Comparison of ENCODE assay signal across 7 mouse cellular contexts in the genomic region with DNA sequence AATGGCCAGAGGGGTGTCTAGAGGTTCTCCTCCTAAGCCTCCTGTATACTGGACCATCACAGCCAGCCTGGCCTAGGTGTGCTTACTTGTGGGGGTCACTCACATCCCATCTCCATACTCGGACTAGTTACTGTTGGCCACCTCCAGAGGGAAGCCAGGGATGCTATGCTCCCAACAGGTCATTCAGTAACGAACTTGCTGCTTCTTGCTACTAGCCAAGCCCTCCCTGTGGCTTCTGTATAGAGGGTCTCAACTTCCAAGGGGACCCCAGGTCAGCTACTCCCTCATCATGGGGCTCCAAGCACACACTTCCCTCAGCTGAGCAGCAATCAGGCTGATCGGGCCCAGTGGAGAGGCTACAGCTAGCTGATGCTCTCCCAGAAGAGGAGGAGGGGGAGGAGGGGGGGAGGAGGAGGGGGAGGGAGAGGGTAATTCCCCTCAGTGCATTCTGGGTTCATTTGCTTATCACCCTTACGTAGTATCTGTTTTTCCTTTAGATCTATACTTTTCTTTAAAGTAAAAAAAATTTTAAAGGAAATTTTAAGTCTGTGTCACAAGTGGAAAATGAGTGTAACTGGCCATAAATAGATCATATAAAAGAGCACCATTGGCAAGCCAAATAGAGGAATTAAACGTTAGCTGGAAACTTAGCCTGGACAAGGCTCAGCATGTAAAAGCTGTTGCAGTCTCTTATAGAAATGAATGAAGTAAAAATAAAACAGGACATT. TPM values are rescaled to one million over a fixed set of nuclear protein-coding genes. Genes with fewer than 3 reads are reported as not detected.
A peak's percentile ranks its signal among the peaks of the same experiment; 100 is the strongest.
DNase-seq lines count a peak whose midpoint lies in the region; ATAC-seq and TF ChIP-seq lines count a peak whose summit lies in the region.

No protein-coding gene starts in this region.

- TF ChIP-seq POLR2A in kidney, adult 2 months (IDR thresholded peaks at IDR 0.05; ENCODE audit: low read depth, low read length): no peak
- no peak for TF ChIP-seq POLR2A in MEL (IDR thresholded peaks at IDR 0.05; ENCODE audit: control insufficient read depth in 1 of 2, insufficient read depth in 1 of 2, low read depth in 1 of 2, low read length in 2 of 2, poor library complexity in 1 of 2)
- no peak for TF ChIP-seq POLR2A in thymus, adult 2 months (IDR thresholded peaks at IDR 0.05; ENCODE audit: control insufficient read depth, extremely low read depth, insufficient read depth, low read length, poor library complexity)

- TF ChIP-seq RAD21 in MEL (IDR thresholded peaks at IDR 0.05; ENCODE audit: low read depth, low read length): no peak

- no peak for DNase-seq in kidney, postnatal 0 days (ENCODE audit: low spot score)
- DNase-seq in kidney, adult 2 months: no peak
- DNase-seq in MEL (ENCODE audit: low read depth, low spot score): peak; percentile 52
- DNase-seq in thymus, adult 2 months: no peak
- no peak for DNase-seq in left cerebral cortex, adult 11 months (ENCODE audit: low spot score)

- no peaks in the 10 kb centered on the region for H3K9me3 ChIP-seq in kidney, postnatal 0 days (replicated peaks; ENCODE audit: low read length)
- no peaks in the 10 kb centered on the region for H3K9me3 ChIP-seq in MEL (replicated peaks; ENCODE audit: insufficient read depth, low read length)
- H3K9me3 ChIP-seq in embryonic facial prominence, embryonic 12.5 days: no peaks in the 10 kb centered on the region
- no peaks in the 10 kb centered on the region for H3K9me3 ChIP-seq in liver, embryonic 16.5 days (replicated peaks; ENCODE audit: control insufficient read depth, low read length)

- 38% methylated on average over 5 of the region's 5 CpGs for WGBS in kidney, postnatal 0 days
- 42% methylated on average over 5 of the region's 5 CpGs for WGBS in kidney, adult 2 months
- WGBS in embryonic facial prominence, embryonic 12.5 days: 47% methylated on average over 5 of the region's 5 CpGs
- WGBS in liver, embryonic 16.5 days (ENCODE audit: insufficient replicate concordance): 37% methylated on average over 5 of the region's 5 CpGs
- WGBS in thymus, adult 2 months: 59% methylated on average over 5 of the region's 5 CpGs

- no peaks in the 10 kb centered on the region for H3K36me3 ChIP-seq in kidney, postnatal 0 days (ENCODE audit: insufficient read depth, low read length)
- H3K36me3 ChIP-seq in kidney, adult 2 months (ENCODE audit: control insufficient read depth, insufficient read depth, low read length): no peaks in the 10 kb centered on the region
- peaks cover 0 to 23% of the 10 kb centered on the region in 2 experiments; a peak in 2 of 4 replicates for H3K36me3 ChIP-seq in MEL (ENCODE audit: control insufficient read depth in 1 of 2, insufficient read depth in 2 of 2, low read length in 2 of 2)
- no peaks in the 10 kb centered on the region for H3K36me3 ChIP-seq in embryonic facial prominence, embryonic 12.5 days
- no peaks in the 10 kb centered on the region for H3K36me3 ChIP-seq in liver, embryonic 16.5 days (ENCODE audit: control insufficient read depth, insufficient read depth)
- no peaks in the 10 kb centered on the region for H3K36me3 ChIP-seq in thymus, adult 2 months (ENCODE audit: control insufficient read depth, insufficient read depth, low read length)

- no peak for ATAC-seq in kidney, postnatal 0 days (replicated peaks; ENCODE audit: low FRiP score, low read depth)
- no peak for ATAC-seq in embryonic facial prominence, embryonic 12.5 days (ENCODE audit: insufficient number of reproducible peaks, insufficient read depth, low FRiP score, low TSS enrichment)
- no peak for ATAC-seq in liver, embryonic 16.5 days (ENCODE audit: low read depth)

- 0 out of 2 replicates have a peak, but pooled peaks cover 2% of the 10 kb centered on the region for H3K27me3 ChIP-seq in kidney, postnatal 0 days (ENCODE audit: insufficient read depth, low read length)
- H3K27me3 ChIP-seq in kidney, adult 2 months (replicated peaks; ENCODE audit: control insufficient read depth, insufficient read depth, low read length): no peaks in the 10 kb centered on the region
- H3K27me3 ChIP-seq in MEL (ENCODE audit: control insufficient read depth in 1 of 2, insufficient read depth in 2 of 2, low read length in 2 of 2): no peaks in the 10 kb centered on the region
- H3K27me3 ChIP-seq in embryonic facial prominence, embryonic 12.5 days: 0 out of 2 replicates have a peak, but pooled peaks cover 7% of the 10 kb centered on the region
- no peaks in the 10 kb centered on the region for H3K27me3 ChIP-seq in liver, embryonic 16.5 days (ENCODE audit: control insufficient read depth, insufficient read depth, low read depth, low read length)
- no peaks in the 10 kb centered on the region for H3K27me3 ChIP-seq in thymus, adult 2 months (ENCODE audit: control insufficient read depth, insufficient read depth, low read length)

- no peaks in the 10 kb centered on the region; the same call in 1 of the 2 replicates for H3K79me2 ChIP-seq in MEL (ENCODE audit: control insufficient read depth, insufficient read depth, low read length, poor library complexity)

- H3K9ac ChIP-seq in kidney, postnatal 0 days (ENCODE audit: low read depth, low read length): no peak overlapping the region
- peak overlapping the region; percentile 54 for H3K9ac ChIP-seq in MEL (ENCODE audit: control insufficient read depth, low read depth, low read length, poor library complexity, severe bottlenecking)
- H3K9ac ChIP-seq in embryonic facial prominence, embryonic 12.5 days: no peak overlapping the region
- H3K9ac ChIP-seq in liver, embryonic 16.5 days (ENCODE audit: low read depth, low read length): peak overlapping the region; percentile 39

- 0 out of 2 replicates have a peak overlapping the region, but pooled peaks have one; percentile 11 for H3K4me3 ChIP-seq in kidney, postnatal 0 days (replicated peaks; ENCODE audit: low read depth, low read length)
- no peak overlapping the region for H3K4me3 ChIP-seq in kidney, adult 2 months (ENCODE audit: insufficient read depth, low read depth, low read length)
- peak overlapping the region; percentile 34 to 87 for H3K4me3 ChIP-seq in MEL (ENCODE audit: control insufficient read depth in 1 of 2, insufficient read depth in 1 of 2, low read depth in 2 of 2, low read length in 2 of 2)
- no peak overlapping the region for H3K4me3 ChIP-seq in embryonic facial prominence, embryonic 12.5 days
- H3K4me3 ChIP-seq in liver, embryonic 16.5 days (ENCODE audit: low read depth, low read length): peak overlapping the region; percentile 78
- H3K4me3 ChIP-seq in thymus, adult 2 months (ENCODE audit: control insufficient read depth, insufficient read depth, low read length): no peak overlapping the region

- TF ChIP-seq EP300 in MEL (IDR thresholded peaks at IDR 0.05; ENCODE audit: low read depth in 1 of 2, low read length in 2 of 2): no peak

- H3K27ac ChIP-seq in kidney, postnatal 0 days: peak overlapping the region; percentile 37; the same call in 1 of the 2 replicates
- no peak overlapping the region for H3K27ac ChIP-seq in kidney, adult 2 months (ENCODE audit: insufficient read depth, low read depth, low read length)
- peak overlapping the region; percentile 27; the same call in 1 of the 2 replicates for H3K27ac ChIP-seq in MEL (ENCODE audit: control insufficient read depth, low read depth, low read length)
- H3K27ac ChIP-seq in embryonic facial prominence, embryonic 12.5 days: peak overlapping the region; percentile 80; the same call in 1 of the 2 replicates
- peak overlapping the region; percentile 92 for H3K27ac ChIP-seq in liver, embryonic 16.5 days (ENCODE audit: low read length)
- H3K27ac ChIP-seq in thymus, adult 2 months (ENCODE audit: control insufficient read depth, insufficient read depth, low read length): no peak overlapping the region

- TF ChIP-seq CTCF in kidney, postnatal 0 days (IDR thresholded peaks at IDR 0.05; ENCODE audit: low read depth): no peak
- no peak for TF ChIP-seq CTCF in kidney, adult 2 months (conservative IDR thresholded peaks at IDR 0.05; ENCODE audit: insufficient read depth, insufficient read length, low read depth, low read length)
- no peak for TF ChIP-seq CTCF in MEL (IDR thresholded peaks at IDR 0.05 in 2 of 3, conservative IDR thresholded peaks at IDR 0.05 in 1 of 3; ENCODE audit: control insufficient read depth in 1 of 3, insufficient read depth in 1 of 3, low read depth in 2 of 3, low read length in 3 of 3, poor library complexity in 1 of 3, severe bottlenecking in 1 of 3)
- TF ChIP-seq CTCF in thymus, adult 2 months (IDR thresholded peaks at IDR 0.05; ENCODE audit: borderline replicate concordance, control insufficient read depth, extremely low read depth, insufficient read depth, low read length, poor library complexity): no peak

- peaks cover 17% of the 10 kb centered on the region for H3K4me1 ChIP-seq in kidney, postnatal 0 days (replicated peaks; ENCODE audit: insufficient read depth, low read length)
- 0 out of 2 replicates have a peak, but pooled peaks cover 2% of the 10 kb centered on the region for H3K4me1 ChIP-seq in kidney, adult 2 months (ENCODE audit: control insufficient read depth, insufficient read depth, low read length)
- peaks cover 11 to 32% of the 10 kb centered on the region in 2 experiments for H3K4me1 ChIP-seq in MEL (ENCODE audit: control insufficient read depth in 1 of 2, insufficient read depth in 2 of 2, low read length in 2 of 2)
- peaks cover 65% of the 10 kb centered on the region for H3K4me1 ChIP-seq in embryonic facial prominence, embryonic 12.5 days
- peaks cover 60% of the 10 kb centered on the region for H3K4me1 ChIP-seq in liver, embryonic 16.5 days (ENCODE audit: control insufficient read depth, low read depth, low read length)
- peaks cover 55% of the 10 kb centered on the region for H3K4me1 ChIP-seq in thymus, adult 2 months (replicated peaks; ENCODE audit: control insufficient read depth, insufficient read depth, low read length)

- H3K4me2 ChIP-seq in kidney, postnatal 0 days (ENCODE audit: low read length): peak overlapping the region; percentile 31
- H3K4me2 ChIP-seq in embryonic facial prominence, embryonic 12.5 days (replicated peaks): peak overlapping the region; percentile 33
- H3K4me2 ChIP-seq in liver, embryonic 16.5 days (ENCODE audit: low read depth, low read length): peak overlapping the region; percentile 83

RNA-seq across cellular contexts. Expression of a gene that starts 3.6 kb away (rescaled TPM):
- 3.4 and 3.7 TPM in 2 replicates for polyA plus RNA-seq in kidney, postnatal 0 days (2015; fragmentation: Nextera tagmentation; extraction: Ambion mirVana)
- polyA plus RNA-seq in kidney, adult 2 months (2012; rRNA removed): 15.7 and 20.8 TPM in 2 replicates
- total RNA-seq in MEL (2012; rRNA removed): 4.9 and 11.2 TPM in 2 replicates
- polyA plus RNA-seq in MEL (2012; ENCODE audit: insufficient read depth in 1 of 2, insufficient read length in 2 of 2, low read depth in 1 of 2, low replicate concordance in 2 of 2, missing spikeins in 1 of 2): 10 to 100 TPM in 1 of 2 experiments, not detected in 1; 10.6 TPM
- polyA plus RNA-seq in embryonic facial prominence, embryonic 12.5 days (2016; fragmentation: Nextera tagmentation; extraction: Ambion mirVana): 1.9 and 2.2 TPM in 2 replicates
- polyA plus RNA-seq in liver, embryonic 16.5 days (2015; fragmentation: Nextera tagmentation; extraction: Ambion mirVana): 11.9 and 12.4 TPM in 2 replicates
- polyA plus RNA-seq in thymus, adult 2 months (2012; rRNA removed): 162 and 166 TPM in 2 replicates

RNA-seq across cellular contexts. Expression of a gene that starts 49.3 kb away (rescaled TPM):
- polyA plus RNA-seq in kidney, postnatal 0 days (2015; fragmentation: Nextera tagmentation; extraction: Ambion mirVana): 0.74 and 0.84 TPM in 2 replicates
- not detected in 2 replicates for polyA plus RNA-seq in kidney, adult 2 months (2012; rRNA removed)
- total RNA-seq in MEL (2012; rRNA removed): not detected in 2 replicates
- polyA plus RNA-seq in MEL (2012; ENCODE audit: insufficient read depth in 1 of 2, insufficient read length in 2 of 2, low read depth in 1 of 2, low replicate concordance in 2 of 2, missing spikeins in 1 of 2): not detected
- 0.59 and 1.8 TPM in 2 replicates for polyA plus RNA-seq in embryonic facial prominence, embryonic 12.5 days (2016; fragmentation: Nextera tagmentation; extraction: Ambion mirVana)
- not detected in 2 replicates for polyA plus RNA-seq in liver, embryonic 16.5 days (2015; fragmentation: Nextera tagmentation; extraction: Ambion mirVana)
- polyA plus RNA-seq in thymus, adult 2 months (2012; rRNA removed): 1.1 and 2.3 TPM in 2 replicates

Comparison
In these comparisons a context has a peak if more than half of its experiments do, and no peak if none do; other contexts are left out.
1. H3K27ac ChIP-seq: peak in kidney, postnatal 0 days (single experiment), MEL (single experiment), embryonic facial prominence, embryonic 12.5 days (single experiment) and liver, embryonic 16.5 days (single experiment); none in kidney, adult 2 months (single experiment) and thymus, adult 2 months (single experiment).
2. H3K4me3 ChIP-seq: peak in kidney, postnatal 0 days (single experiment), MEL (2 of 2) and liver, embryonic 16.5 days (single experiment); none in kidney, adult 2 months (single experiment), embryonic facial prominence, embryonic 12.5 days (single experiment) and thymus, adult 2 months (single experiment).
3. H3K4me2 ChIP-seq: peak in every context shown above with its lines; median percentile 83 in liver, embryonic 16.5 days; 33 in embryonic facial prominence, embryonic 12.5 days; 31 in kidney, postnatal 0 days.
4. H3K9ac ChIP-seq: peak in MEL (single experiment) and liver, embryonic 16.5 days (single experiment); none in kidney, postnatal 0 days (single experiment) and embryonic facial prominence, embryonic 12.5 days (single experiment).